Mouse (Mus musculus) hindbrain, embryonic 16.5 days (tissue): ENCODE measurements around the gene Rab31. TPM values are rescaled to one million over a fixed set of nuclear protein-coding genes. Genes with fewer than 3 reads are reported as not detected.

ENCODE experiments used
- ATAC-seq: fragments of 200-750 bp; cut with Nextera tagmentation; 2 replicates; pipeline ENCODE4 v1.8.0; 2017; ENCODE audit warnings: moderate TSS enrichment, moderate library complexity
- H3K27ac ChIP-seq: fragments of 300-500 bp; sonication (generic); 2 replicates; pipeline ENCODE4 v1.5.1; 2014; ENCODE audit warnings: low read depth, mild to moderate bottlenecking, control low read depth, low read length, moderate library complexity
- H3K27me3 ChIP-seq: fragments of 300-500 bp; sonication (generic); replicated peaks from 2 replicates; pipeline ENCODE4 v1.6.1; 2014; ENCODE audit warnings: low read length; ENCODE audit not compliant: control insufficient read depth, insufficient read depth
- H3K36me3 ChIP-seq: fragments of 300-500 bp; sonication (generic); 2 replicates; pipeline ENCODE4 v1.6.1; 2014; ENCODE audit warnings: mild to moderate bottlenecking, low read length, moderate library complexity, mixed read lengths; ENCODE audit not compliant: control insufficient read depth, insufficient read depth
- H3K4me1 ChIP-seq: fragments of 300-500 bp; sonication (generic); 2 replicates; pipeline ENCODE4 v1.6.1; 2014; ENCODE audit warnings: low read depth, low read length; ENCODE audit not compliant: control insufficient read depth, insufficient read depth
- H3K4me2 ChIP-seq: fragments of 300-500 bp; sonication (generic); 2 replicates; pipeline ENCODE4 v1.6.1; 2014; ENCODE audit warnings: mild to moderate bottlenecking, low read length, control low read depth, moderate library complexity
- H3K4me3 ChIP-seq: fragments of 300-500 bp; sonication (generic); 2 replicates; pipeline ENCODE4 v1.5.1; 2014; ENCODE audit warnings: mild to moderate bottlenecking, low read length, control low read depth, moderate library complexity
- H3K9ac ChIP-seq: fragments of 300-500 bp; sonication (generic); 2 replicates; pipeline ENCODE4 v1.6.1; 2014; ENCODE audit warnings: low read depth, mild to moderate bottlenecking, control low read depth, low read length, moderate library complexity
- H3K9me3 ChIP-seq: fragments of 300-500 bp; sonication (generic); 2 replicates; pipeline ENCODE4 v1.6.1; 2014; ENCODE audit warnings: mild to moderate bottlenecking, low read length, moderate library complexity; ENCODE audit not compliant: control insufficient read depth
- WGBS: fragments of 180-500 bp; shearing (Covaris S2); extraction: QIAGEN DNeasy Blood & Tissue Kit; methylation state at CpG from one replicate; pipeline ENCODE4 v1.1.7; 2014; 5-methylcytosine and 5-hydroxymethylcytosine counted together
- polyA plus RNA-seq: library from polyadenylated mRNA; unstranded; fragments of >200 nt; fragmentation: Nextera tagmentation; extraction: Ambion mirVana; gene quantifications from 2 replicates; pipeline ENCODE4 v1.2.1, GENCODE M21; 2015

The Rab31 gene
- polyA plus RNA-seq, 1 experiment from 2014 or later: 70.0 TPM

GRCm38 (mm10) chr17:65607574-65608311, 164.8 kb downstream of the Rab31 start:
- H3K36me3 ChIP-seq: no peaks in the 10 kb centered on the region
- ATAC-seq: no peak
- H3K27me3 ChIP-seq: no peaks in the 10 kb centered on the region
- H3K4me3 ChIP-seq: no peak overlapping the region
- no peak overlapping the region for H3K9ac ChIP-seq
- WGBS: 49% methylated on average over 7 of the region's 7 CpGs
- no peaks in the 10 kb centered on the region for H3K9me3 ChIP-seq
- peaks cover 31% of the 10 kb centered on the region for H3K4me1 ChIP-seq
- H3K27ac ChIP-seq: no peak overlapping the region
- no peak overlapping the region for H3K4me2 ChIP-seq

GRCm38 (mm10) chr17:65606014-65606413, 166.5 kb downstream of the Rab31 start:
- Histone ChIP-seq H3K4me1 (peaks cover 25% of the 10 kb centered on the region), H3K36me3 (no peaks in the 10 kb centered on the region), H3K4me3 (no peak overlapping the region), H3K27ac (no peak overlapping the region), H3K9me3 (no peaks in the 10 kb centered on the region), H3K27me3 (no peaks in the 10 kb centered on the region), H3K9ac (no peak overlapping the region), H3K4me2 (no peak overlapping the region)
- WGBS: 84% methylated on average over 4 of the region's 4 CpGs
- no peak for ATAC-seq

GRCm38 (mm10) chr17:65604892-65605291, 167.7 kb downstream of the Rab31 start:
- H3K4me1 ChIP-seq: peaks cover 21% of the 10 kb centered on the region
- H3K9ac ChIP-seq: no peak overlapping the region
- H3K4me3 ChIP-seq: no peak overlapping the region
- H3K36me3 ChIP-seq: no peaks in the 10 kb centered on the region
- no peak for ATAC-seq
- H3K4me2 ChIP-seq: no peak overlapping the region
- H3K27ac ChIP-seq: no peak overlapping the region
- H3K27me3 ChIP-seq: no peaks in the 10 kb centered on the region
- no peaks in the 10 kb centered on the region for H3K9me3 ChIP-seq

- H3K9ac ChIP-seq: no peak overlapping the region
- no peak overlapping the region for H3K4me3 ChIP-seq
- H3K9me3 ChIP-seq: no peaks in the 10 kb centered on the region
- ATAC-seq: no peak
- peaks cover 15% of the 10 kb centered on the region for H3K4me1 ChIP-seq
- no peak overlapping the region for H3K4me2 ChIP-seq
- H3K36me3 ChIP-seq: no peaks in the 10 kb centered on the region
- no peak overlapping the region for H3K27ac ChIP-seq
- H3K27me3 ChIP-seq: no peaks in the 10 kb centered on the region
Measured at GRCm38 (mm10) chr17:65604315-65604714, 168.2 kb downstream of the Rab31 start.

Other genes starting within 250 kb of the Rab31 start
- 0.51 and 0.68 TPM in 2 replicates for gene Tmem232, start 232.0 kb downstream of the Rab31 start, polyA plus RNA-seq
- gene Vapa, start 159.2 kb downstream of the Rab31 start, polyA plus RNA-seq: 250 and 257 TPM in 2 replicates
- gene Txndc2, start 130.6 kb downstream of the Rab31 start, polyA plus RNA-seq: 0.11 TPM in 1 of 2 replicates, not detected in the other
- 37.1 and 41.3 TPM in 2 replicates for gene Ppp4r1, start 9.8 kb upstream of the Rab31 start, polyA plus RNA-seq
- 52.1 and 58.3 TPM in 2 replicates for gene Ralbp1, start 113.0 kb upstream of the Rab31 start, polyA plus RNA-seq
- gene Twsg1, start 178.5 kb upstream of the Rab31 start, polyA plus RNA-seq: 48.2 and 52.5 TPM in 2 replicates